Mouse (Mus musculus) layer of hippocampus, adult 9-10 months (tissue): ENCODE results near the gene H2-T3.
"Not testable (repeated sequence)": the region's sequence is repeated elsewhere in the genome, so short reads cannot be mapped to it uniquely, and the experiment has no call there.

Source experiments
- DNase-seq: peaks from one replicate; pipeline ENCODE4 v3.0.0; 2022; ENCODE audit warnings: low spot score

H2-T3 gene

DNA sequence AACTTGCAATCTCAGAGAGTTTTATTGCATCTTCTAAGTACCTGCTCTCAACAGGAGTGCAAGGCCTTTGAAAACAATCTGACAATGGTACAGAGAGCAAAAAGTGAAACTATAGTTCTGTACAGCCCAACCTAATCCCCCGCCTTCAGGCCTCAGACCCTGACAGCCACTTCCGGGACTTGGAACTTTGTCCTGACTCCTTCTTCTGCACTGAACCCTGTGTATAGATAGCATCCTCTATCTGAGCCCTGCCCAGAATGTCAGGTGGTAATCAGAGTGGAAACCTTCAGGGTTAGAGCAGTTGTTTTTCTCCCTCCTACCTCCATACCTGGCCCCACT is at the start of gene H2-T3:
H2-T3 (minus strand) TSS at position 119 of the 339 bp plus-strand sequence.
- DNase-seq, result no peak

GRCm38 (mm10) chr17:36237321-36237921 is 47.3 kb upstream of the H2-T3 start:
- no peak for DNase-seq

- not testable (repeated sequence) for DNase-seq
Measured at GRCm38 (mm10) chr17:36235300-36235699, 45.2 kb upstream of the H2-T3 start.

- no peak for DNase-seq
Measured at GRCm38 (mm10) chr17:36233572-36233971, 43.5 kb upstream of the H2-T3 start.

- DNase-seq, result no peak
Measured at GRCm38 (mm10) chr17:36231318-36231717, 41.2 kb upstream of the H2-T3 start.

DNA sequence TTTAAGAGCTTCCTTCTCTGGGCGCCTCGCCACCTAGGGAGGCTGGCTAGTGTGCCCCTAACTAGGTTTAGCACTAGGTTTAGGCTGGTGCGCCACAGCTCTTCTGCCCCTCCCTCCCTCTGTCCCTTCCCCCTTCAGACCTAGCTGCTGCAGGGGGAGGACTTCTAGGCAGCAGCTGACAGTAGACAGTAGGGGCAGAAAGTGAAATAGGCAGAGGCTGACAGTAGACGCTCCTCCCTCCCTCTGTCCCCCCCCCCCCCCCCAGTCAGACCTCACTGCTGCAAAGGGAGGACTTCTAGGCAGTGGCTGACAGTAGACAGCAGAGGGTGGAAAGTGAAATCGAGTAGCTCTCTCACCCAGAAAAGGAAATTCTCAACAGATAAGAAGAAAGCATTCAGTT is 39.0 kb upstream of the H2-T3 start:
- DNase-seq, result no peak

DNA sequence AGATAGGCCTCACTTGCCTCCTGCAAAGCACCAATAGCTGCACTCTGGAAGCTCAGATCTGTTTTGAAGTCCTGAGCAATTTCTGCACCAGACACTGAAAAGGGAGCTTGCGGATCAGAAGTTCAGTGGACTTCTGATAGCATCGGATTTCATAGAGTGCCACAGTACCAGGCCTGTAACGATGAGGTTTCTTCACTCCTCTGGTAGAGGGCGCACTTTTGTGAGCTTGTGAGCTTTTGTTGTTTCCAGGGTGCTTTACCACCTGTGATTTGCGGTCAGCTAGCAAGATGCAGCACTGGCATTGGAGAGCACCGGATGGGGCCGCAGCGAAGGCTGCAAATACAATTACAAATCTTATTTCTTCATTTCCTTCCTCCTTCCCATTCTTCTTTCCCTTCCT is 36.8 kb upstream of the H2-T3 start:
- DNase-seq, result no peak

DNA sequence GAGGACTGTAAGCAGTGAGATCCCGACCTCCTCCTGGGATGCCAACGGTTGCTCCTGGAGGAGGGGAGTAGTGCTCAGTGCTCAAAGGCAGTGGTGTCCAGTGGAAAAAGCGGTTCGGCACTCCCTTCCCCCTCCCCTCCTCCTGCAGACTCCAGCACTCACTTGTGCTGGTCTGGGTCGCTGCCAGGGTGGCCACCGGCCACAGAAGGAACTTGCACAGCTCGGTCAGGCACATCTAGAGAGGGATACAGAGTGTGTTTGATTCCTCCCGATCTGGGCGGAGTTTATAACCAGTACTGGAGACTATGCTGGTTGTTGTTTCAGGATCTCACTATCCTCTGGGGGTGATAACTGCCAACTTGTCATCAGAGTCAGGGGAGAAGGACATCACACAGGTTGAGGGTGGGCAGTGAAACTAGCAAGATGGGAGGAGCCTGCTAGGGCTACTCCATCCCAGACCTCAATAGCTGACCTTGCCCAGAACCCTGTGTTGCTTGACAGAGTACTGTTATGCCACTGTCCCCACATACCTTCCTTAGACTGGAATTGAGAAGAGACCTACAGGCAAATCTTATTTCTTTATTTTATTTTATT is 35.2 kb upstream of the H2-T3 start:
- no peak for DNase-seq

- no peak for DNase-seq
Measured at GRCm38 (mm10) chr17:36224451-36224850, 34.4 kb upstream of the H2-T3 start.

- DNase-seq, result no peak
Measured at GRCm38 (mm10) chr17:36218594-36219155, 28.6 kb upstream of the H2-T3 start.

- no peak for DNase-seq
Measured at GRCm38 (mm10) chr17:36215586-36215985, 25.5 kb upstream of the H2-T3 start.

DNA sequence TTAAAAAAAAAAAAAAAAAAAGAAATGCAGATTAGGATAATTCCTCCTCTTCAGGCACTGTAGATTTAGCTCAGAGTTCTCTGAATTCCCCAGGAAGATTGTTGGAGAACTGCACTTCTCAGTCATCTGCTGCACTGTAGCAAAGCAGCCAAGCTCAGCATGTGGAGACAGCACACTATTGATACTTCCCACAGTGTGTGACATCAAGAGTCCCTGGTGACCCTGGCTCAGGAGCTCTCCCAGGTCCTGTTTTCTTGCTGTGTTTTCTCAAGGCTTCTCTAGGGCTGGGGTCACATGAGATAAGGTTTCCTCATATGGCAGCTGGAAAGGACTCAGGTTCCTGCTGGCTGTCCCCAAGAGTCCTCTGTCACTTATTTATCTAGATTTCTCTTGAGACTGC is 16.8 kb upstream of the H2-T3 start:
- DNase-seq, result no peak

DNA sequence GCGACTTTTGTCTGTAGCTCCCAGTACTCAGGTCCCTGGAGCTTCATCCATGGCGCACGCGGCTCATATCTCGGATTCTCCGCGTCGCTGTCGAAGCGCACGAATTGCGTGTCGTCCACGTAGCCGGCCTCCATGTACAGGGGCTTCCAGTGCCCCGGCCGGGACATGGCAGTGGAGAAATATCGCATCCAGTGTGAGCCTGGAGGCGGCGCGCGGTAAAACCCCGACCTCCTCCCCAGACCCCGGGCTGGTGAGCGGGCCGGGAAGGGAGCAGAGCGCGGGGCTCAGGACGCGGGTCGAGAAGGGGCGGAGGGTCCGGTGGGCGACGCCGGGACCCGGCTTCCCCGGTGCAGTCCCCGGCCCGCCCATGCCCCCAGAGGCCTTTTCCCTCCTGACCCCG is 15.8 kb upstream of the H2-T3 start:
- no peak for DNase-seq

DNA sequence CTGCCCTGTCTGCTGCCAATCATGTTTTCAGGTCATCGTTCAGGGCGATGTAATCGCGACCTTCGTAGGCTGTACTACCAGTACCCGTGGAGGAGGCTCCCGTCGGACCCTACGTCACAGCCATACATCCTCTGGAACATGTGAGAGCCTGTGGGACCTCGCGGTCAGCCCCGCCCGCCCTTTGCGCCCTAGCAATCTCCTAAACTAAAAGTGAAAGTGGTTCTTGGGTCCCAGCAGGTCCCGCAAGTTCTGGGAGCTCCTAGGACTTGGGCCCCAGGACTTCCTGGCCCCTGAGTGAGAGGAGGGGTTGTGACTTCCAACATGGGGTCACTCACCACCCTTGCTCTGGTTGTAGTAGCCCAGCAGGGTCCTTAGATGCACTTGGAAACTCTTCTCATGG is 15.4 kb upstream of the H2-T3 start:
- no peak for DNase-seq

- DNase-seq, result no peak
Measured at GRCm38 (mm10) chr17:36201851-36202250, 11.8 kb upstream of the H2-T3 start.

- no peak for DNase-seq
Measured at GRCm38 (mm10) chr17:36198317-36198716, 8.2 kb upstream of the H2-T3 start.

GRCm38 (mm10) chr17:36194471-36194870 is 4.4 kb upstream of the H2-T3 start:
- DNase-seq, result no peak

DNA sequence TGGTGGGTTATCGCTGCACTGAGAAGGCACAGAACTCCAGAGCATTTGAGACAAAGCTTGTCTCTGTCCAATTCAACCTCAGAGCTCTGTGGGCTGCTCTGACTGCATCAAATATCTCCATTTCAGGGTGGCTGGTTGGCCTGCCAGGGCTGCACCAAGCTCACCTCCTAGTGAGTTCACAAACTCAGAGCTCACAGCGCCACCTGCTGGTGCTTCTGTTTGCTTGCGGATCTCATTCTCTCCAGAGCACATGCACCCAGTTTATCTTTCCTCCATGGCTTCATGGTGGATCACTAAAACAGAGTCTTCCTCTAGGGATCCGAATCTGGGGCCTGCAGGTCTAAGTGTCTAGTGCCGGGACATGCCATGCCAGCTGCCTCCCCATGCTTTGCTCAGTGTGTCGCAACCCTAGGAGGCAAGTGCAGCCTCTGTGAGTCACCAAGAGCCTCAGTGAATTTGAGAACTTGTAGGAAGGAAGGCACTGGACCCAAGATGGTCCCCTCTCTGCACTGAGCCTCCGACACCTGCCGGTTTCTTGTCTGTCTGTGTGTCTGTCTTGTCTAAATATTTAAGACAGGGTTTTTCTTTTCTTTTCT is 3.6 kb upstream of the H2-T3 start:
- no peak for DNase-seq

DNA sequence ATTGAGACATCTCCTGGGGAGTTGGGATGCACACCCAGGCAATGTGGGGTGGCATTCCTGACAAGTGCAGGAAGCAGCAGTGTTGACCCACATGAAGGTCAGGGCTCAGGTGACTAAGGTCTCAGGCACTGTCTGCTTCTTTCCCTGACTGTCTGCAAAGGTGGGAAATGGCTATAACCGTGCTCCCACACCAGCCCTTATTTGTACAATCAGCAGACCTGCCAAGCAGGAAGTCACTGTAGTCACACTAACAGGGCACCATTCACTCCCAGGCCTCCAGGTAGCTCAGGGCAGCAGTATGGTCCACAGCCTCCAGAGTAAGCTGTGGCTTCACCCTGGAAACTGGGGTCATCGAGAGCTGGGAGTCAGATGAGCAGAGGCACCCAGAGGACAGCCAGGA is 2.3 kb upstream of the H2-T3 start:
- no peak for DNase-seq

- DNase-seq, result no peak
Measured at GRCm38 (mm10) chr17:36189491-36190168, 457 bp downstream of the H2-T3 start.

DNA sequence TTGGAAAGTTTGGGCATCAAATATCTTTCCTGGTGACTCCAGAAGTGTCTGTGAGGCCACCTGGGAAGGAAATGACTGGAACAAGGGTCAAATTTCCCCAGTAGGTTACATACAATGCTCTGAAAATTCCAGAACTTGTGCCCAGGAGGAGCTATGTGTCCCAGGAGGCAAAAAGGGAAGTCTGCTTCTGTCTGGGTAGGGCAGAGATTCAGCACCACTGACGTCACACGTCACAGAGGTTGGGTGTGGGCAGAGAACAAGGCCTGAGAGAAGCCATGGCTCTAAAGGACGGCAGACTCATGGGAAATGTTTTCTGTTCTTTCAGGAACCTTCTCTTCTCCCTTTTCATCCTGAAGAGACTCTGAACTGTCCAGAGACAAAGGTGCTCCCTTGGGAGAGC is 2.5 kb downstream of the H2-T3 start:
- DNase-seq, result no peak

GRCm38 (mm10) chr17:36182212-36182611 is 7.9 kb downstream of the H2-T3 start:
- DNase-seq, result no peak

- not testable (repeated sequence) for DNase-seq
Measured at GRCm38 (mm10) chr17:36179446-36179845, 10.6 kb downstream of the H2-T3 start.
